Mouse (Mus musculus): ENCODE results near the gene Rimklb.

GRCm38 (mm10) chr6:122545289-122545882, 46.8 kb upstream of the Rimklb start:
- no peak for TF ChIP-seq POLR2A (IDR thresholded peaks at IDR 0.05; ENCODE audit: extremely low read depth, insufficient read depth, low read length)
- TF ChIP-seq CTCF (IDR thresholded peaks at IDR 0.05; ENCODE audit: low read depth, low read length) = no peak

All from liver, adult 2 months (tissue).